Mouse (Mus musculus): ENCODE data around the gene Tmem233.

DNA sequence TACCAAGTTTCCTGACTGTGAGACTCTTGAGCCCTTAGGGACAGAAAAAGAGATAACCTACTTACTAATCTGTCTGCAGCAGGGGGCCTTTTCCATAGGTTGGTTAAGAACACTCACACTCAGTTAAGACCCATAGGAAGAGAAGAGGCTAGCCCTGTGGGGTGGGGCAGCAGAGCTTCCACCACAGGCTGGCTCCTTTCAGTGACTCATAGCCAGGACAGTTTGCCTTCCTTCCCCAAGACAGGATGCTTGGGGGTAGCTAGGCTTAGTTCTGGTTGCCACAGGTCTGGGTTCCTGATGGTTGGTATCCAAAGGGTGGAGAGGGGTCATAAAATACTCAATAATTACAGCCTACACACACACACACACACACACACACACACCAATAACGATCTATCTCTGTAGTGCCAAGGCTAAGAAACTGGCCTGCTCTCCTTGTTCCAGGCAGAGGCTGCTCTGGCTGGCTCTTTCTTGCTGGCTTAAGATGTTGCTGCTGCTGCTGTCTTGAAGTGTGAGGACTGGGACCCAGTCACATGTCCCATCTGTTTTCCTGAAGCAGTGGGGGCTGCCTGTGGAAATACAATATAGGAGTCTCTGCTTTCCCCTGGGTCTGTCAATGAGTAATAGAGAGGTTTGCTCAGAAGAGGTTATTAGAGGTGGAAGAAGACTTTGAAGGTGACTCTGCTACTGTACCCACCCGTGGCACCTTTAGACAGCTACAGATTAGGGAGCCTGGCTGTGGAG lies 73.0 kb downstream of the Tmem233 start:
- TF ChIP-seq POLR2A (IDR thresholded peaks at IDR 0.05; ENCODE audit: low read depth, low read length) (no peak), CTCF (IDR thresholded peaks at IDR 0.05; ENCODE audit: extremely low read depth, insufficient read length, insufficient replicate concordance, low read depth, low read length) (no peak)

All from small intestine, adult 2 months (tissue).